Mouse (Mus musculus) megakaryocyte, embryonic 14.5 days (primary cell): ENCODE measurements around the gene 1700025G04Rik.

Source experiments
- FLI1 ChIP-seq: IDR thresholded peaks from 2 replicates; pipeline ENCODE4 v1.6.1; 2012; ENCODE audit warnings: low read length, inconsistent platforms, mixed read lengths
- GATA1 ChIP-seq: IDR thresholded peaks from 3 replicates; pipeline ENCODE4 v1.6.1; 2012; ENCODE audit warnings: mixed read lengths, low read length, inconsistent platforms, borderline replicate concordance

GRCm38 (mm10) chr1:151863135-151863796 is 226.7 kb downstream of the 1700025G04Rik start:
- no peak for TF ChIP-seq FLI1
- no peak for TF ChIP-seq GATA1
